Mouse (Mus musculus): ENCODE measurements around the gene Gemin6. TPM values are rescaled to one million over a fixed set of nuclear protein-coding genes. Genes with fewer than 3 reads are reported as not detected.
"Not testable (repeated sequence)": the region's sequence is repeated elsewhere in the genome, so short reads cannot be mapped to it uniquely, and the experiment has no call there.

The Gemin6 gene
- polyA plus RNA-seq, 1 experiment from 2014 or later = 47.6 TPM

DNA sequence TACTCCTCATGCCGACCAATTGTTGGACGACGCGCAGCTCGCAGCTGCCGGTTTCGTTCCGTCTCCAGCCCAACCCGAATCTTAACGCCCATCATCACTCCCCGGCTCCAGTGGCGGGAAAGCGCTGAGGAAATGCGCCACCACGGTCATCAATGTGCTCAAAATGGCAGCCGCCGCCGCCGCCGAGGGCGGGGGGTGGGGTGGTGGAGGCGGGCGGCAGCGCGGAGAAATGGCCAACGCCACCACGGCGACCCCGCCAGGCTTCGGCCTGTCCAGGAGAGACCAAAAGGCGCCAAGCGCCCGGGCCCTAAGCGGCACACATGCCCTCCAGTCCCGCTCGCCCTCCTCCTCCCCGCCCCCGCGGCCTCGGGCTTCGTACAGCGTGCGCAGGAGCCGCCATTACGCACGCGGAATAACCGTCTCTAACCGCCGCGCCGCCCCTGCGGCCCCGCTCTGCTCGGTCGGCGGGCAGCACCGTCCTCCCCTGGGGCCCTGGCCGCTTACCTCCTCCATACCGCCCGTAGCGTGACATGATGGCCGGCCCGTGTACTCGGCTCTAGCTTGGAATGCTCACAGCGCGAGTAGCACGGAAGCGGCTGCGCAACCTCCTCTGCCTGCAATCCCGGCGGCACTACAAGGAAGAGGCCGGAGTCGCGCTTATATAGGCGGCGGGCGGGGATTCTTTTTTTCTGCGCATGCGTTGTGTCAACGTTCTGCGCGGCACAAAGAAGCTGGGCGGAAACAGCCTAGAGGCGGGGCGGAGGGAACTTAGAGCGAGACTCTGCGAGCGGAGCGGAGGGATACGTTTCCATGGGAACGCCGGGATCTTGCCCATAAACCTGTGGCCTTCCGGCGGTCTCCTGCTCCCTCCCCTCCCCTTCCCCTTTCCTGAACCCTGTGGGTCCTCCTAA lies 17.3 kb upstream of the Gemin6 start, which contains the start of the genes Srsf7 and Ttc39d:
Gene Srsf7 (minus strand): TSS at position 637 of the 911 bp plus-strand sequence.
Gene Ttc39d (plus strand): TSS at position 790 of the 911 bp plus-strand sequence.
- no peaks in the 10 kb centered on the region for H3K27me3 ChIP-seq (ENCODE audit: insufficient read depth, poor library complexity, severe bottlenecking)
- no peaks in the 10 kb centered on the region for H3K9me3 ChIP-seq
- peak within 1 kb of the TSS; percentile 100 for H3K27ac ChIP-seq
- peak within 1 kb of the TSS; percentile 97 for H3K4me3 ChIP-seq
- DNase-seq (ENCODE audit: low spot score) = peak; percentile 99
- peaks cover 39% of the 10 kb centered on the region for H3K36me3 ChIP-seq
- under 1% methylated on average over 95 of the region's 95 CpGs for WGBS
- 0 out of 2 replicates have a peak, but pooled peaks cover 7% of the 10 kb centered on the region for H3K4me1 ChIP-seq

- H3K27me3 ChIP-seq (ENCODE audit: insufficient read depth, poor library complexity, severe bottlenecking); H3K36me3 ChIP-seq; H3K27ac ChIP-seq; H3K4me1 ChIP-seq; H3K4me3 ChIP-seq; H3K9me3 ChIP-seq; DNase-seq (ENCODE audit: low spot score): not testable (repeated sequence)
- 89% methylated on average over 4 of the region's 4 CpGs for WGBS
Observed at GRCm38 (mm10) chr17:80213998-80214397, 10.2 kb upstream of the Gemin6 start.

DNA sequence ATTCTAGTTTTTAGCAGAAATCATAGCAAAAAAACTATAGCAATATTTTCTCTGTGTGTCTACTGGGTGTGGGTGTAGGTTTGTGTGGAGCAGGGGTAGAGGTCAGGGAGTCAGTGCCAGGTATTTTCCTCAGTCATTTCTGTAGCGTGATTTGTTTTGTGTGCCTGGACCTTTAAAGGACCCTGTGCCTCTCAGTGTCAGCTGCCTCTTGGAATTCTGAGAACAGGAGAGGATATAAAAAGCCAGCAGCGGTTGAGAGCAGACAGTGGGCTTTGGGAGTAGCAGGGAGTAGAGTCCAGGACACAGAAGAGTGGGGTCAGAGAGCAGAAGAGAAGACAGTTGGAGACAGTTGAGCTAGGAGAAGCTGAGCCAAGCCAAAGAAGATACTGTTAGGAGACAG lies 4.1 kb upstream of the Gemin6 start:
- H3K4me1 ChIP-seq = no peaks in the 10 kb centered on the region
- no peaks in the 10 kb centered on the region for H3K27me3 ChIP-seq (ENCODE audit: insufficient read depth, poor library complexity, severe bottlenecking)
- H3K4me3 ChIP-seq = no peak overlapping the region
- WGBS = 44% methylated on average over 2 of the region's 2 CpGs
- no peak overlapping the region for H3K27ac ChIP-seq
- no peaks in the 10 kb centered on the region for H3K36me3 ChIP-seq
- peak; percentile 31 for DNase-seq (ENCODE audit: low spot score)
- no peaks in the 10 kb centered on the region for H3K9me3 ChIP-seq

GRCm38 (mm10) chr17:80221202-80221601 lies 3.0 kb upstream of the Gemin6 start:
- DNase-seq (ENCODE audit: low spot score) = peak; percentile 53
- Histone ChIP-seq H3K4me3 (no peak overlapping the region), H3K9me3 (no peaks in the 10 kb centered on the region), H3K36me3 (no peaks in the 10 kb centered on the region), H3K4me1 (no peaks in the 10 kb centered on the region), H3K27me3 (ENCODE audit: insufficient read depth, poor library complexity, severe bottlenecking) (no peaks in the 10 kb centered on the region), H3K27ac (no peak overlapping the region)
- 67% methylated on average over 9 of the region's 9 CpGs for WGBS

GRCm38 (mm10) chr17:80221890-80222628 lies 2.2 kb upstream of the Gemin6 start:
- Histone ChIP-seq H3K4me1 (no peaks in the 10 kb centered on the region), H3K9me3 (no peaks in the 10 kb centered on the region), H3K27ac (no peak overlapping the region), H3K4me3 (no peak overlapping the region), H3K27me3 (ENCODE audit: insufficient read depth, poor library complexity, severe bottlenecking) (no peaks in the 10 kb centered on the region), H3K36me3 (no peaks in the 10 kb centered on the region)
- DNase-seq (ENCODE audit: low spot score) = no peak
- WGBS = 60% methylated on average over 3 of the region's 3 CpGs

DNA sequence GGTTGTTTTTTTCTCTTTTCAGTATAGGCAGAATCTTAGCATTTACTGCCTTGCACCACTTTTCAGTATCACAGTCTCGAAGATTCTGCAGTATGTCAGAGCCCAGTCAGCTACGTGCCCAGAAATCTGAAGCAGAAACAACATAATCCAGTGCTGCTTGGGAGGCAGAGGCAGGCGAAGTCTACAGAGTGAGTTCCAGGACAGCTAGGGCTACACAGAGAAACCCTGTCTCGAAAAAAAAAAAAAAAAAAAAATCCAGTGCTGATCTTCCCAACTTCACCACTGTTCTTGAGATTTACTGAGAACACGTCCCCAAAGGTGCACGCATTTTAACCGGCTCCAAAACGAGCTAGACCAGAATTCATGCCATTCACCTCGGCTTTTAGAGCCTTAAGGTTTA lies 412 bp upstream of the Gemin6 start:
- no peaks in the 10 kb centered on the region for H3K9me3 ChIP-seq
- peak overlapping the region; percentile 70 for H3K4me3 ChIP-seq
- DNase-seq (ENCODE audit: low spot score) = no peak
- H3K27ac ChIP-seq = peak overlapping the region; percentile 91
- no peaks in the 10 kb centered on the region for H3K27me3 ChIP-seq (ENCODE audit: insufficient read depth, poor library complexity, severe bottlenecking)
- H3K4me1 ChIP-seq = no peaks in the 10 kb centered on the region
- H3K36me3 ChIP-seq = peaks cover 10% of the 10 kb centered on the region
- 9% methylated on average over 9 of the region's 9 CpGs for WGBS

- 51% methylated on average over 5 of the region's 5 CpGs for WGBS
- peak overlapping the region; percentile 70 for H3K4me3 ChIP-seq
- not testable (repeated sequence) for DNase-seq (ENCODE audit: low spot score); H3K27me3 ChIP-seq (ENCODE audit: insufficient read depth, poor library complexity, severe bottlenecking); H3K4me1 ChIP-seq; H3K9me3 ChIP-seq
- H3K27ac ChIP-seq = peak overlapping the region; percentile 91
- peaks cover 17% of the 10 kb centered on the region for H3K36me3 ChIP-seq
Observed at GRCm38 (mm10) chr17:80225142-80225541, 901 bp downstream of the Gemin6 start.

GRCm38 (mm10) chr17:80229396-80229795 lies 5.2 kb downstream of the Gemin6 start:
- H3K4me3 ChIP-seq = no peak overlapping the region
- H3K36me3 ChIP-seq = peaks cover 20% of the 10 kb centered on the region
- WGBS = 92% methylated on average over 2 of the region's 2 CpGs
- no peaks in the 10 kb centered on the region for H3K9me3 ChIP-seq
- no peaks in the 10 kb centered on the region for H3K4me1 ChIP-seq
- no peak overlapping the region for H3K27ac ChIP-seq
- H3K27me3 ChIP-seq (ENCODE audit: insufficient read depth, poor library complexity, severe bottlenecking) = no peaks in the 10 kb centered on the region
- no peak for DNase-seq (ENCODE audit: low spot score)

DNA sequence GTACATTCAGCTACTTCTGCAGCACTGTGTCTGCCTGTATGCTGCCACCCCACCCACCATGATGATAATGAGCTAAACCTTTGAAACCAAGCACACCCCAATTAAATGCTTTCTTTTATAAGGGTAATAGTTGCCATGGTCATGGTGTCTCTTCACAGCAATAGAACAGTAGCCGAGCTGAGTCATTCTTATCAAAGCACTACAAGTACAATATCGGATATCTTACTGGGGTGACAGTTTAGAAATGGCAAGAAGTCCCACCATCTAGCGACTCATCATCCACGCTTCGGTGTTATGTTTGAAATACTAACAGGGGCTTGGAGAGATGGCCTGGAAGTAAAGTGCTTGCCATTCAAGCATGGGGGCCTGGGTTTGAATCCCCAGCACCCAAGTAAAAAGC lies 9.6 kb downstream of the Gemin6 start:
- Histone ChIP-seq H3K4me3 (no peak overlapping the region), H3K36me3 (peaks cover 25% of the 10 kb centered on the region), H3K27me3 (ENCODE audit: insufficient read depth, poor library complexity, severe bottlenecking) (no peaks in the 10 kb centered on the region), H3K9me3 (no peaks in the 10 kb centered on the region), H3K27ac (no peak overlapping the region), H3K4me1 (no peaks in the 10 kb centered on the region)
- WGBS = 90% methylated on average over 5 of the region's 5 CpGs
- DNase-seq (ENCODE audit: low spot score) = no peak

GRCm38 (mm10) chr17:80234376-80234775 lies 10.1 kb downstream of the Gemin6 start:
- H3K4me3 ChIP-seq = no peak overlapping the region
- no peaks in the 10 kb centered on the region for H3K4me1 ChIP-seq
- H3K27ac ChIP-seq = no peak overlapping the region
- H3K9me3 ChIP-seq = no peaks in the 10 kb centered on the region
- 82% methylated on average over 7 of the region's 7 CpGs for WGBS
- H3K27me3 ChIP-seq (ENCODE audit: insufficient read depth, poor library complexity, severe bottlenecking) = no peaks in the 10 kb centered on the region
- H3K36me3 ChIP-seq = peaks cover 24% of the 10 kb centered on the region
- no peak for DNase-seq (ENCODE audit: low spot score)

DNA sequence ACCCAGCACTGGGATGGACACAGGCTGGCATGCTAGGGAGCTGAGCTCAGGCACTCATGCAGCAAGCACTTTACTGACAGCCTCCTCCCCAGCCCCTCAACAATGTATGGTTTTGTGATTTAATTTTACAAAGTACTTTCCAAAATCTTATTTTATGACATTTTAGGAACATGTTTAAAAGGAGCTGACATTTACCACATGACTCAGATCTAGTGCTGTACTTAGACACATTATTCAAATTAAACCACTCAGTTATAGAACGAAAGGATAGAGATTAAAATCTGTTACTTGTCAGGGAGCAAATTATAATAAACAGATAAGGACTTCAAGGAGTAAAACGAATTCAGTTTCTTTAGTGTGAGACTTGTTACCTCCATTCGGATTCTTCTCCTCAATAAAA lies 11.2 kb downstream of the Gemin6 start:
- WGBS = 82% methylated on average over 3 of the region's 3 CpGs
- H3K4me3 ChIP-seq = no peak overlapping the region
- H3K27ac ChIP-seq = no peak overlapping the region
- no peaks in the 10 kb centered on the region for H3K27me3 ChIP-seq (ENCODE audit: insufficient read depth, poor library complexity, severe bottlenecking)
- H3K36me3 ChIP-seq = peaks cover 32% of the 10 kb centered on the region
- no peak for DNase-seq (ENCODE audit: low spot score)
- no peaks in the 10 kb centered on the region for H3K9me3 ChIP-seq
- H3K4me1 ChIP-seq = no peaks in the 10 kb centered on the region

DNA sequence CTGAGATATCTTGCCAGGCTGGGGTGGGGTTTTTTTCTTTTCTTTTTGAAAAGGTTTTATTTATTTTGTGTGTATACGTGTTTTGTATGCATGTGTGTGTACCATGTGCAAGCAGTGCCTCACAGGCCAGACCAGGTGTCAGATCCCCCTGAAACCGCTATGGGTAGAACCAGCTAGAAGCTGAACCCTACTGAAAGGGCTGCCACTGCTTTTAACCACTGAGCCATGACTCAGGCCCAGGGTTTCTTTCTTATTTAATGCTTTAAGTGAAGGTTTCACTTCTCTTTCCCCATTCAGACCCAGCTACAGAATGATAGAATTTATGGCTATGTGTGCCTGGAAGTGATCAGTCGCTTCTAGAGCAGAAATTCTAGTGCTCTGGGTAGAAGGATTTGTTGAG lies 12.6 kb downstream of the Gemin6 start:
- Histone ChIP-seq H3K9me3 (no peaks in the 10 kb centered on the region), H3K27ac (no peak overlapping the region), H3K4me1 (no peaks in the 10 kb centered on the region), H3K27me3 (ENCODE audit: insufficient read depth, poor library complexity, severe bottlenecking) (no peaks in the 10 kb centered on the region), H3K36me3 (peaks cover 42% of the 10 kb centered on the region), H3K4me3 (no peak overlapping the region)
- 95% methylated on average over 3 of the region's 3 CpGs for WGBS
- DNase-seq (ENCODE audit: low spot score) = no peak

DNA sequence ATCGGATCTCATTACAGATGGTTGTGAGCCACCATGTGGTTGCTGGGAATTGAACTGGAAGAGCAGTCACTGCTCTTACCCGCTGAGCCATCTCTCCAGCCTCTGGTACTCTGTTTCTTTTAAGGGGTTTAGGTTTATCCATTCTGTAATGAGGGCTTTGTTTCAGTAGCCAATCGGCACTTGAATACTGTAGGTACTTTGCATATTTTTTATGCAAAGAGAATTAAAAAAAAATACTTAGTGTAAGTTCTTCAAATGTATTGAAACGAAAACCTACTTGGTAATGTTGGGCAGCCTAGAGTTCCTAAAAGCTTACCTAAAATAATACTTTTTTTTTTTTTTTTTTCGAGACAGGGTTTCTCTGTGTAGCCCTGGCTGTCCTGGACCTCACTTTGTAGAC lies 13.2 kb downstream of the Gemin6 start:
- Histone ChIP-seq H3K4me1 (no peaks in the 10 kb centered on the region), H3K27me3 (ENCODE audit: insufficient read depth, poor library complexity, severe bottlenecking) (no peaks in the 10 kb centered on the region), H3K4me3 (no peak overlapping the region), H3K9me3 (no peaks in the 10 kb centered on the region), H3K36me3 (peaks cover 49% of the 10 kb centered on the region), H3K27ac (no peak overlapping the region)
- DNase-seq (ENCODE audit: low spot score) = no peak
- 87% methylated on average over 5 of the region's 5 CpGs for WGBS
